Mouse (Mus musculus): ENCODE data around the gene Gan. TPM values are rescaled to one million over a fixed set of nuclear protein-coding genes. Genes with fewer than 3 reads are reported as not detected.

Gan gene
- polyA plus RNA-seq, 1 experiment: 4.1 TPM

- Histone ChIP-seq H3K4me3 (ENCODE audit: control insufficient read depth, low read depth, low read length) (peak overlapping the region; percentile 91), H3K36me3 (ENCODE audit: control insufficient read depth, insufficient read depth, low read length) (no peaks in the 10 kb centered on the region), H3K4me1 (ENCODE audit: control insufficient read depth, insufficient read depth, low read length) (peaks cover 14% of the 10 kb centered on the region), H3K27me3 (ENCODE audit: control insufficient read depth, insufficient read depth, low read length) (no peaks in the 10 kb centered on the region), H3K27ac (ENCODE audit: control insufficient read depth, insufficient read depth, low read depth, low read length) (no peak overlapping the region; the same call in 1 of the 2 replicates)
- TF ChIP-seq POLR2A (IDR thresholded peaks at IDR 0.05; ENCODE audit: control insufficient read depth, low read depth, low read length) (no peak), CTCF (IDR thresholded peaks at IDR 0.05; ENCODE audit: control insufficient read depth, insufficient read depth, insufficient replicate concordance, low read depth, low read length) (no peak)
These were observed 100.1 kb downstream of the Gan start for GRCm38 (mm10) chr8:117257821-117258575.

GRCm38 (mm10) chr8:117258576-117259040 lies 100.7 kb downstream of the Gan start:
- peaks cover 14% of the 10 kb centered on the region for H3K4me1 ChIP-seq (ENCODE audit: control insufficient read depth, insufficient read depth, low read length)
- no peak overlapping the region for H3K4me3 ChIP-seq (ENCODE audit: control insufficient read depth, low read depth, low read length)
- H3K27me3 ChIP-seq (ENCODE audit: control insufficient read depth, insufficient read depth, low read length): no peaks in the 10 kb centered on the region
- no peak overlapping the region for H3K27ac ChIP-seq (ENCODE audit: control insufficient read depth, insufficient read depth, low read depth, low read length)
- TF ChIP-seq CTCF (IDR thresholded peaks at IDR 0.05; ENCODE audit: control insufficient read depth, insufficient read depth, insufficient replicate concordance, low read depth, low read length) (no peak), POLR2A (IDR thresholded peaks at IDR 0.05; ENCODE audit: control insufficient read depth, low read depth, low read length) (no peak)
- no peaks in the 10 kb centered on the region for H3K36me3 ChIP-seq (ENCODE audit: control insufficient read depth, insufficient read depth, low read length)

- Histone ChIP-seq H3K36me3 (ENCODE audit: control insufficient read depth, insufficient read depth, low read length) (no peaks in the 10 kb centered on the region), H3K27ac (ENCODE audit: control insufficient read depth, insufficient read depth, low read depth, low read length) (no peak overlapping the region), H3K4me3 (ENCODE audit: control insufficient read depth, low read depth, low read length) (no peak overlapping the region), H3K27me3 (ENCODE audit: control insufficient read depth, insufficient read depth, low read length) (no peaks in the 10 kb centered on the region), H3K4me1 (ENCODE audit: control insufficient read depth, insufficient read depth, low read length) (peaks cover 14% of the 10 kb centered on the region)
- no peak for TF ChIP-seq CTCF (IDR thresholded peaks at IDR 0.05; ENCODE audit: control insufficient read depth, insufficient read depth, insufficient replicate concordance, low read depth, low read length)
- no peak for TF ChIP-seq POLR2A (IDR thresholded peaks at IDR 0.05; ENCODE audit: control insufficient read depth, low read depth, low read length)
These were observed 101.6 kb downstream of the Gan start for GRCm38 (mm10) chr8:117259431-117260001.

- H3K27me3 ChIP-seq (ENCODE audit: control insufficient read depth, insufficient read depth, low read length): no peaks in the 10 kb centered on the region
- H3K27ac ChIP-seq (ENCODE audit: control insufficient read depth, insufficient read depth, low read depth, low read length): no peak overlapping the region
- H3K4me3 ChIP-seq (ENCODE audit: control insufficient read depth, low read depth, low read length): no peak overlapping the region
- TF ChIP-seq CTCF (IDR thresholded peaks at IDR 0.05; ENCODE audit: control insufficient read depth, insufficient read depth, insufficient replicate concordance, low read depth, low read length) (no peak), POLR2A (IDR thresholded peaks at IDR 0.05; ENCODE audit: control insufficient read depth, low read depth, low read length) (no peak)
- H3K4me1 ChIP-seq (ENCODE audit: control insufficient read depth, insufficient read depth, low read length): peaks cover 14% of the 10 kb centered on the region
- no peaks in the 10 kb centered on the region for H3K36me3 ChIP-seq (ENCODE audit: control insufficient read depth, insufficient read depth, low read length)
These were observed 102.4 kb downstream of the Gan start for GRCm38 (mm10) chr8:117260234-117260929.

GRCm38 (mm10) chr8:117260930-117261475 lies 103.1 kb downstream of the Gan start:
- Histone ChIP-seq H3K4me3 (ENCODE audit: control insufficient read depth, low read depth, low read length) (no peak overlapping the region), H3K36me3 (ENCODE audit: control insufficient read depth, insufficient read depth, low read length) (no peaks in the 10 kb centered on the region), H3K4me1 (ENCODE audit: control insufficient read depth, insufficient read depth, low read length) (peaks cover 13% of the 10 kb centered on the region), H3K27me3 (ENCODE audit: control insufficient read depth, insufficient read depth, low read length) (no peaks in the 10 kb centered on the region), H3K27ac (ENCODE audit: control insufficient read depth, insufficient read depth, low read depth, low read length) (no peak overlapping the region)
- TF ChIP-seq POLR2A (IDR thresholded peaks at IDR 0.05; ENCODE audit: control insufficient read depth, low read depth, low read length) (no peak), CTCF (IDR thresholded peaks at IDR 0.05; ENCODE audit: control insufficient read depth, insufficient read depth, insufficient replicate concordance, low read depth, low read length) (no peak)

GRCm38 (mm10) chr8:117261702-117262101 lies 103.8 kb downstream of the Gan start:
- H3K27ac ChIP-seq (ENCODE audit: control insufficient read depth, insufficient read depth, low read depth, low read length): no peak overlapping the region
- no peaks in the 10 kb centered on the region for H3K36me3 ChIP-seq (ENCODE audit: control insufficient read depth, insufficient read depth, low read length)
- no peaks in the 10 kb centered on the region for H3K27me3 ChIP-seq (ENCODE audit: control insufficient read depth, insufficient read depth, low read length)
- H3K4me3 ChIP-seq (ENCODE audit: control insufficient read depth, low read depth, low read length): no peak overlapping the region
- TF ChIP-seq CTCF (IDR thresholded peaks at IDR 0.05; ENCODE audit: control insufficient read depth, insufficient read depth, insufficient replicate concordance, low read depth, low read length) (no peak), POLR2A (IDR thresholded peaks at IDR 0.05; ENCODE audit: control insufficient read depth, low read depth, low read length) (no peak)
- H3K4me1 ChIP-seq (ENCODE audit: control insufficient read depth, insufficient read depth, low read length): peaks cover 11% of the 10 kb centered on the region

- H3K4me3 ChIP-seq (ENCODE audit: control insufficient read depth, low read depth, low read length): no peak overlapping the region
- no peaks in the 10 kb centered on the region for H3K27me3 ChIP-seq (ENCODE audit: control insufficient read depth, insufficient read depth, low read length)
- H3K36me3 ChIP-seq (ENCODE audit: control insufficient read depth, insufficient read depth, low read length): no peaks in the 10 kb centered on the region
- TF ChIP-seq CTCF (IDR thresholded peaks at IDR 0.05; ENCODE audit: control insufficient read depth, insufficient read depth, insufficient replicate concordance, low read depth, low read length) (no peak), POLR2A (IDR thresholded peaks at IDR 0.05; ENCODE audit: control insufficient read depth, low read depth, low read length) (no peak)
- peaks cover 5% of the 10 kb centered on the region; the same call in 1 of the 2 replicates for H3K4me1 ChIP-seq (ENCODE audit: control insufficient read depth, insufficient read depth, low read length)
- no peak overlapping the region for H3K27ac ChIP-seq (ENCODE audit: control insufficient read depth, insufficient read depth, low read depth, low read length)
These were observed 104.8 kb downstream of the Gan start for GRCm38 (mm10) chr8:117262685-117263084.
